Mouse (Mus musculus) 416B (cell line): ENCODE results near the gene Cym.

Experiments used
- DNase-seq: peaks from one replicate; pipeline ENCODE4 v3.0.0; 2011; ENCODE audit warnings: low read depth

Gene Cym

GRCm38 (mm10) chr3:107221608-107222007 lies at the start of gene Cym:
Gene Cym, minus strand, starts transcription at chr3:107221732.
- DNase-seq, result no peak

- no peak for DNase-seq
Observed at GRCm38 (mm10) chr3:107266814-107267345, 45.3 kb upstream of the Cym start.

GRCm38 (mm10) chr3:107261851-107262165 lies 40.3 kb upstream of the Cym start:
- no peak for DNase-seq

- DNase-seq, result no peak
Observed at GRCm38 (mm10) chr3:107260956-107261850, 39.7 kb upstream of the Cym start.

GRCm38 (mm10) chr3:107257924-107258323 lies 36.4 kb upstream of the Cym start:
- DNase-seq, result no peak

DNA sequence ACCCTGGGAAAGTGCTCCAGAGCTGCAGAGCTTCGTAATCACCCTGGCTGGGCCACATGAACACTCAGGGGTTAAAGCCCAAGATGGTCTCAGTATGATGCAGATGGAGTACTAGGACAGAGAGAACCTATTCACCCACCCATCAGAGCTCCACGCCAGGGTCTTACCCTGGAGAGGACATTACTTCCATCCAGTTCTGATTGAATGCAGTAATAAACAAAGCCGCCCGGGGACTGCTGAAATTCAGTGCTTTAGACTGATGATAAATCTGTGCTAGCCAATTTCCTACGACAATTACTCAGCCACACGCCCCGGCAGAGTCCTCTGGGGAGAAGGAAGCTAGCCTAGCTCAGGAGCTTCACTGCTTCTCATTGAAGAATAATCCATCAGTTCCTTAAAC lies 35.2 kb upstream of the Cym start:
- DNase-seq, result no peak

DNA sequence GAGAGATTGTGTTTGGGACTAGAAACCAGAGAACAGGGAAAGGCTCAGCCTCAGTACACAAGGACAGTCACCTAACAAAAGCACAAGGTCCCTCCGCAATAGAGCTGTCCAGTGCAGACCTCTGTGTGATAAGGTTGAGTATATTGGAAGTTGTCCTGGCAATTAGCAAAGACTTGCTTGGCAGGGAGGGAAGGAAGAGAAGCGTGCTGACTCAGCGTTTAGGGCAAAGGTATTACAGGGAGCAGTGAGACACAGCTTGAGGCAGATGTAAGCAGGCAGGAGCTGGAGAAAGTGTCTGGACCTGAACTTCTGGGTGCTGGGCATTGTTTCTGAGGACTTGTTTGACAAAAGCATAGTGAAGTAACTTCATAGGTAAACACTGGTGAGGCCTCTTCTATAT lies 34.5 kb upstream of the Cym start:
- no peak for DNase-seq

- no peak for DNase-seq
Observed at GRCm38 (mm10) chr3:107253925-107254324, 32.4 kb upstream of the Cym start.

DNA sequence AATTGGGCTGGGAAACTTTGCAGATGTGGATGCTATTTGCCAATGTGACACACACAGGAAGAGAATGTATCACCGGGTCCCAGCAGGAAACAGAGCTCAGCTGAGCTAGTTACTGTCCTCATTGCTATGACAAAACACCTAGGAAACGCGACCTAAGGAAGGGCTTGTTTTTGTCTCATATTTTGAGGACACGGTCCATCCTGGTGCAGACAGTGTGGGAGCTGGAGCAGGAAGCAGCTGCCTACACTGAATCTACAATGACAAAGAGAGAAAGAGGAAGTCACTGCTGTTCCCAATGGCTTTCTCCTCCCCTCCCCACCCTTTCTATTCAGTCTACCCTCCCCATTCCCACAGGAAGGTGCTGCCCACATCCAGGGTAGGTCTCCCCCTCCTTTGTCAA lies 30.5 kb upstream of the Cym start:
- DNase-seq, result peak; percentile 32

DNA sequence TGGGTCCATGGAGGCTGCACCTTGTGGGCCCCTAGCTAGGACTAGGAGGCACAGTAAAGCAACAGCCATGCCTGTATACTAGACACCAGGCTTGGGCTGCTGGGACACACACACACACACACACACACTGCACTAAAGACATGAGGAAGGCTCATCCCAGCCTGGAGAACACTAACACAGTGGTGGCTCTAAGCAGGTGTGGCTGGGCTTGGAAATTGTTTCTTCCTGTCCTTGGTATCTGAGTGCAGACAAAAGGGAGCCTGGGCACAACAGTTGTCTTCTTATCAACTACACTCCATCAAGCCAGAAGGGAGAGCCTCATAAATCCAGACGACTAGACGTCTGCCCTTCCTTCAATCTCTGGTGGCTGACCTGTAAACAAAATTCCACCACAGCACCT lies 28.8 kb upstream of the Cym start:
- no peak for DNase-seq

- DNase-seq, result no peak
Observed at GRCm38 (mm10) chr3:107249042-107249441, 27.5 kb upstream of the Cym start.

- DNase-seq, result no peak
Observed at GRCm38 (mm10) chr3:107246876-107247275, 25.3 kb upstream of the Cym start.

DNA sequence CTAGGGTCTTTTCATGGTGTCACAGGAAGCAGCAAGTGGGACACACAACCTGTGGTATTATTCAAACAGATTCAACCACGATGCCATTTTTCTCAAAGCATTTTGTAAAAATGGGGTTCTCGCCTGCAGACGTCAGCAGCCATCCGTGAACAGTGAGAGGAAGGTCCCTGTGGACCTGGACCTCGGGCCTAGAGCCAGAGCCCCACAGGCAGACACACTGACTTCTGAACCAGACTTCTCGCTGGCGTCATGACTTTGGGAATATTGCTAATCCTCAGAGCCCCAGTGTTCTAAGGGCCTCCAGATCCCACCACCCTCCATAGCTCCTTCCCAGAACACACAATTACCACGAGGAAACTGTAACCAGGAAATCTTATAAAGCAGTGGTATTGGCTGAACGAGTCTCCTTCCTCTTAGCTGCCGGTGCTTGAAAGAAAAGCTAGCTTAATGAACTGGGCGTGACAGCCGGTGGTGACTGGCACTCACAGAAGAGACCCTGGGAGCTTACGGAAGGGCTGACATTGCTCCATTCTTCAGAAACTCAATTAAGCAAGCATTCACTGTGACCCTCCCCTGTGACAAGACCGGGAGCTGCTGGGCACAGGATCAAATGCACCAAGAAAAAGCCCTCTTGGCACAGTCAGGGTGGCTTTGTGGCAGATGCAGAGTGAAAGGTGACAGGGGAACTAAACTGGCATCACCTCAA lies 20.0 kb upstream of the Cym start:
- DNase-seq, result no peak

- no peak for DNase-seq
Observed at GRCm38 (mm10) chr3:107239607-107240006, 18.1 kb upstream of the Cym start, which contains the start of gene Prok1. Gene Prok1, minus strand, starts transcription at chr3:107239707.

- no peak for DNase-seq
Observed at GRCm38 (mm10) chr3:107238471-107238980, 17.0 kb upstream of the Cym start.

DNA sequence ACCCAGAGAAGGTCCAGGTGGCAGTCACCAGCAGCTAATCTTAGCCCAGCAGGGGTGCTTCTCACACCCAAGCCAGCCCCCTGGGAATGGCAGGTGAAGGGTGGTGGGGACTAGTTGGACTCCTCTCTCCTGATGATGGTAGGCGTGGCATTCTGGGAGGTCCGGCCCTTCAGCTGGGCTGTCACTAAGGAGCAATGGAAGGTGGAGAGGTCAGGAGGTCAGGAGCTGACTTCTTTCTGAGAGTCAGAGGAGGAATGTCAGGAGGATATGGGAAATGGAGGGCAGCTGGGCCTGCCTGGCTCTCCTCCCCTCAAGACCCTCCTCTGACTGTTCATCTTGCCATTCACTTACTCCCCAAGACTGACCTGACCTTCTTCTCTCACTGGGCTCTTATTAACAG lies 16.5 kb upstream of the Cym start:
- DNase-seq, result no peak

DNA sequence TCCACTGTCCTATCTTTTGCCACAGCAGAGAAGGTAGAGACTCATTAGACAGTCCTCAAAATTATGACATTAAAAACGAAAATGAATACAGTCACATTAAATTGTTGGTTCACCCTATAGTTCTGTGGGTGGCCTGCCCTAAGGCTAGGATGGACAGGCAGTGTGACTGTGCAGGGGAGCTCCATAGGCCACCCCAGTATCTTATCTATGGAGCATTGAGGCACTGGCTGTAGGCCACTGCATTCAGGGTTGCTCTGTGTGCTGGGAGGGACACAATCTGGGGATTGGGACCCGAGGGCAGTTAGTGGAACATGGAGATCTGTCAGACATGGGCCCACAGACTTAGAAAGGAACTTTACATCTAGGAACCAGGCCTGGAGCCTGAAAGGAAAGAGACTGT lies 12.4 kb upstream of the Cym start:
- DNase-seq, result no peak

GRCm38 (mm10) chr3:107233351-107233813 lies 11.8 kb upstream of the Cym start:
- DNase-seq, result peak; percentile 92

- DNase-seq, result no peak
Observed at GRCm38 (mm10) chr3:107231202-107231601, 9.7 kb upstream of the Cym start.

DNA sequence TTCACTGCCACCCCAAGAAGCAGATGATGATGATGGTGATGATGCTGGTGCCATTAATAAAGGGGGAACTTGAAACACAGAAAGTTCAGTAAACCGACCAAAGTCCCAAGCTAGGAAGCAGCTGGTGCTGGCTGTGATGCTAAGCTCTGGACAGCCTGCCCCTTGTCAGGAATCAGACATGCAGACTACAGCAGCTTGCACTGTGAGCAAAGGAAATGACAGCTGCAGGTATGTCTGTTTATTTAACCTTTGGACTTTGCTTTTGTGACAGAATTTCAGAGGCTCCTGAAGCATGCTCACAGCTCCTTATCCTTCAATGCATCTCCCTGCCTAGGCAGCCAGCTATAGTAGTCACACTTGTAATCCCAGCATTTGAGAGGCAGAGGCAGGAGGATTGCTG lies 9.0 kb upstream of the Cym start, which contains the start of gene A630076J17Rik:
A630076J17Rik (plus strand) TSS at position 88 of the 400 bp plus-strand sequence.
- no peak for DNase-seq

GRCm38 (mm10) chr3:107229822-107230221 lies 8.3 kb upstream of the Cym start:
- DNase-seq, result no peak

- no peak for DNase-seq
Observed at GRCm38 (mm10) chr3:107229221-107229620, 7.7 kb upstream of the Cym start.

GRCm38 (mm10) chr3:107225820-107226219 lies 4.3 kb upstream of the Cym start:
- no peak for DNase-seq
